ENCODE assay signal across 7 mouse cellular contexts in genomic region chr7:76701224-76701623, GRCm38 (mm10).
"Had no signal": no experiment of that assay in that cellular context is flagged by ENCODE, and none has a peak within 500 bp of the region (broad histone marks: within the 10 kb centered on the region; RNA-seq: fewer than 3 reads in every experiment).

No protein-coding gene starts in this region.

- DNase-seq: kidney, adult 2 months; kidney, postnatal 14 days; left cerebral cortex, postnatal 4 days; lung, adult 18-20 months; retina, postnatal 1 day; right cerebral cortex, postnatal 14 days; thymus, postnatal 4 days had no signal
